Mouse (Mus musculus): ENCODE data around the gene Olfr1219.

DNA sequence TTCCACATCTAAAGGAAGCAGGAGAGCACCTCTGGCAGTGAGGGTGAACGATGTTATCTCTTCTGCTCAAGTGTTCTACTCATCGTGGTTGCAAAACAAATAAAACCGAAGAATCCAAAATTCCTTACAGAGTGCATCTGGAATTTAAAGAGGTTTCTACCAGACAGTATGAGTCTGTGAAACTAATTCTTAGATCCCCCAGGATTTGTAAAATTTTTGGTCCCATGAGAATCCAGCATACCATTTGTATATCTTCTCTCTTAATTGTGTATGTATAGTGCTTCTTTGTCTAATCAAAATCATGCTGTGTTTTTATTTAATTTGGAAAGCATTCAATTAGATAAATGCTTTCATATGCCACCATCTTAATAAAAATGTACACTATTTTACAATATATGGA lies 49.6 kb upstream of the Olfr1219 start, which contains the start of gene Olfr1222:
- no peak for TF ChIP-seq MAX (IDR thresholded peaks at IDR 0.05; ENCODE audit: low read depth)
- TF ChIP-seq SRF (IDR thresholded peaks at IDR 0.05; ENCODE audit: control insufficient read depth, insufficient read length, low read depth): no peak
- TF ChIP-seq POLR2AphosphoS2 (IDR thresholded peaks at IDR 0.05; ENCODE audit: insufficient read length, low read depth): no peak
- TF ChIP-seq CEBPB (IDR thresholded peaks at IDR 0.05; ENCODE audit: insufficient read depth, poor library complexity, severe bottlenecking): no peak
- TF ChIP-seq MYOD1 (IDR thresholded peaks at IDR 0.05; ENCODE audit: control insufficient read depth in 1 of 3, insufficient read length in 2 of 3, low read depth in 2 of 3): no peak
- TF ChIP-seq POLR2A (IDR thresholded peaks at IDR 0.05; ENCODE audit: insufficient read length, low read depth): no peak
- TF ChIP-seq USF1 (IDR thresholded peaks at IDR 0.05; ENCODE audit: low read depth): no peak
- no peak for TF ChIP-seq TCF12 (IDR thresholded peaks at IDR 0.05; ENCODE audit: insufficient read depth, poor library complexity, severe bottlenecking)
- no peak for TF ChIP-seq TCF3 (IDR thresholded peaks at IDR 0.05; ENCODE audit: insufficient read length, low read depth)
- TF ChIP-seq E2F4 (IDR thresholded peaks at IDR 0.05; ENCODE audit: insufficient read depth): no peak
- TF ChIP-seq REST (IDR thresholded peaks at IDR 0.05; ENCODE audit: insufficient read depth, insufficient read length): no peak

Measured in myocyte (in vitro differentiated cells).